Mouse (Mus musculus) layer of hippocampus, adult 2 months (tissue): ENCODE data around the gene 1700037H04Rik. TPM values are rescaled to one million over a fixed set of nuclear protein-coding genes. Genes with fewer than 3 reads are reported as not detected.
A peak's percentile ranks its signal among the peaks of the same experiment; 100 is the strongest.
"Not testable (repeated sequence)": the region's sequence is repeated elsewhere in the genome, so short reads cannot be mapped to it uniquely, and the experiment has no call there.

Source experiments
- DNase-seq, 2 experiments: peaks; one replicate each; pipeline ENCODE4 v3.0.0; 2022; ENCODE audit warnings: low spot score in 2 of 2
- H3K27ac ChIP-seq: fragments of 200-600 bp; 2 replicates; pipeline ENCODE4 v1.8.1; 2022
- H3K4me3 ChIP-seq: fragments of 200-600 bp; 2 replicates; pipeline ENCODE4 v1.8.1; 2022; ENCODE audit warnings: mild to moderate bottlenecking
- CTCF ChIP-seq: fragments of 200-600 bp; conservative IDR thresholded peaks from 2 replicates; pipeline ENCODE4 v1.8.1; 2022; ENCODE audit warnings: antibody characterized with exemption, mild to moderate bottlenecking, moderate library complexity
- total RNA-seq, 2 experiments: library from RNA; stranded (reverse); gene quantifications; 2 replicates each; pipeline ENCODE4 v1.2.3; 2021

Gene 1700037H04Rik
- total RNA-seq, 2 experiments from 2014 or later: 46.0 to 46.7 TPM

GRCm38 (mm10) chr2:131125964-131126815 is 33.7 kb downstream of the 1700037H04Rik start:
- Histone ChIP-seq H3K4me3 (no peak overlapping the region), H3K27ac (peak overlapping the region; percentile 24)
- DNase-seq: no peak
- no peak for TF ChIP-seq CTCF

GRCm38 (mm10) chr2:131125157-131125963 is 34.5 kb downstream of the 1700037H04Rik start:
- H3K27ac ChIP-seq: no peak overlapping the region
- H3K4me3 ChIP-seq: no peak overlapping the region
- no peak for DNase-seq
- TF ChIP-seq CTCF: no peak

GRCm38 (mm10) chr2:131124166-131124565 is 35.7 kb downstream of the 1700037H04Rik start:
- DNase-seq: peak; percentile 41 to 55
- peak overlapping the region; percentile 18; the same call in 1 of the 2 replicates for H3K27ac ChIP-seq
- H3K4me3 ChIP-seq: no peak overlapping the region
- TF ChIP-seq CTCF: no peak

GRCm38 (mm10) chr2:131118968-131119574 is 40.8 kb downstream of the 1700037H04Rik start:
- TF ChIP-seq CTCF: no peak
- no peak overlapping the region for H3K27ac ChIP-seq
- no peak overlapping the region for H3K4me3 ChIP-seq
- DNase-seq: no peak

GRCm38 (mm10) chr2:131105989-131106388 is 53.9 kb downstream of the 1700037H04Rik start:
- no peak for DNase-seq

GRCm38 (mm10) chr2:131105061-131105460 is 54.8 kb downstream of the 1700037H04Rik start:
- H3K27ac ChIP-seq, DNase-seq, H3K4me3 ChIP-seq: not testable (repeated sequence)

More at GRCm38 (mm10) chr2:131105989-131106388, 53.9 kb downstream of the 1700037H04Rik start:
- Histone ChIP-seq H3K4me3 (no peak overlapping the region), H3K27ac (no peak overlapping the region)
- TF ChIP-seq CTCF: no peak

- TF ChIP-seq CTCF: no peak
- peak in 1 of 2 experiments; percentile 37 for DNase-seq
- H3K27ac ChIP-seq: no peak overlapping the region
- no peak overlapping the region for H3K4me3 ChIP-seq
Observed at GRCm38 (mm10) chr2:131104021-131104420, 55.9 kb downstream of the 1700037H04Rik start.

GRCm38 (mm10) chr2:131101530-131101929 is 58.4 kb downstream of the 1700037H04Rik start:
- no peak for DNase-seq
- Histone ChIP-seq H3K27ac (no peak overlapping the region), H3K4me3 (no peak overlapping the region)
- TF ChIP-seq CTCF: no peak

GRCm38 (mm10) chr2:131097087-131097486 is 62.8 kb downstream of the 1700037H04Rik start:
- Histone ChIP-seq H3K27ac (no peak overlapping the region), H3K4me3 (no peak overlapping the region)
- TF ChIP-seq CTCF: no peak
- no peak for DNase-seq

Other genes with a start within 250 kb of the 1700037H04Rik start
- gene Gfra4, start 117.0 kb downstream of the 1700037H04Rik start, total RNA-seq: 10 to 100 TPM; 62.8 to 64.0 TPM
- gene Adam33, start 96.3 kb downstream of the 1700037H04Rik start, total RNA-seq: under 1 TPM; 0.59 to 0.76 TPM
- gene Siglec1, start 73.3 kb downstream of the 1700037H04Rik start, total RNA-seq: under 1 TPM; 0.20 to 0.46 TPM
- gene Hspa12b, start 32.8 kb downstream of the 1700037H04Rik start, total RNA-seq: 1 to 10 TPM; 9.1 to 9.5 TPM
- not detected for gene Gm11037, start 26.6 kb downstream of the 1700037H04Rik start, total RNA-seq
- gene Cenpb, start 20.0 kb upstream of the 1700037H04Rik start, total RNA-seq: 10 to 100 TPM; 72.3 to 78.8 TPM
- 10 to 100 TPM; 23.4 to 25.5 TPM for gene Cdc25b, start 26.9 kb upstream of the 1700037H04Rik start, total RNA-seq
- gene Spef1, start 27.2 kb upstream of the 1700037H04Rik start, total RNA-seq: 1 to 10 TPM; 8.5 to 8.9 TPM
- 10 to 100 TPM; 20.9 to 26.0 TPM for gene Ap5s1, start 47.0 kb upstream of the 1700037H04Rik start, total RNA-seq
- 1 to 10 TPM; 6.8 to 7.4 TPM for gene Mavs, start 74.0 kb upstream of the 1700037H04Rik start, total RNA-seq
- gene Pank2, start 102.4 kb upstream of the 1700037H04Rik start, total RNA-seq: 10 to 100 TPM; 56.5 to 60.2 TPM
- 10 to 100 TPM; 29.3 to 31.1 TPM for gene Rnf24, start 192.8 kb upstream of the 1700037H04Rik start, total RNA-seq